Mouse (Mus musculus) kidney, postnatal 0 days (tissue): Measurements from ENCODE around the gene Cnpy1. TPM values are rescaled to one million over a fixed set of nuclear protein-coding genes. Genes with fewer than 3 reads are reported as not detected.
A peak's percentile ranks its signal among the peaks of the same experiment; 100 is the strongest.

ENCODE experiments used
- ATAC-seq: fragments of 200-750 bp; cut with Nextera tagmentation; replicated peaks from 2 replicates; pipeline ENCODE4 v1.8.0; 2017; ENCODE audit warnings: low read depth, moderate number of reproducible peaks, moderate TSS enrichment, moderate library complexity; ENCODE audit not compliant: low FRiP score
- DNase-seq: peaks from one replicate; pipeline ENCODE4 v3.0.0-alpha.2; 2016; ENCODE audit warnings: low spot score
- H3K27ac ChIP-seq: fragments of 300-500 bp; sonication (generic); 2 replicates; pipeline ENCODE4 v1.5.1; 2014; ENCODE audit warnings: mild to moderate bottlenecking
- H3K27me3 ChIP-seq: fragments of 300-500 bp; sonication (generic); 2 replicates; pipeline ENCODE4 v1.6.1; 2014; ENCODE audit warnings: low read length, mixed read lengths; ENCODE audit not compliant: insufficient read depth
- H3K36me3 ChIP-seq: fragments of 300-500 bp; sonication (generic); 2 replicates; pipeline ENCODE4 v1.6.1; 2014; ENCODE audit warnings: low read length, mixed read lengths; ENCODE audit not compliant: insufficient read depth
- H3K4me1 ChIP-seq: fragments of 300-500 bp; sonication (generic); replicated peaks from 2 replicates; pipeline ENCODE4 v1.6.1; 2014; ENCODE audit warnings: antibody characterized with exemption, low read length, mixed read lengths; ENCODE audit not compliant: insufficient read depth
- H3K4me2 ChIP-seq: fragments of 300-500 bp; sonication (generic); 2 replicates; pipeline ENCODE4 v1.6.1; 2014; ENCODE audit warnings: mild to moderate bottlenecking, low read length, moderate library complexity, mixed read lengths
- H3K4me3 ChIP-seq: fragments of 300-500 bp; sonication (generic); replicated peaks from 2 replicates; pipeline ENCODE4 v1.5.1; 2014; ENCODE audit warnings: low read depth, low read length
- H3K9ac ChIP-seq: fragments of 300-500 bp; sonication (generic); 2 replicates; pipeline ENCODE4 v1.6.1; 2014; ENCODE audit warnings: low read depth, low read length
- H3K9me3 ChIP-seq: fragments of 300-500 bp; sonication (generic); replicated peaks from 2 replicates; pipeline ENCODE4 v1.6.1; 2016; ENCODE audit warnings: low read length, inconsistent platforms, mixed read lengths
- CTCF ChIP-seq: IDR thresholded peaks from 2 replicates; pipeline ENCODE4 v1.5.1; 2016; ENCODE audit warnings: antibody characterized with exemption, low read depth, mild to moderate bottlenecking, moderate library complexity
- WGBS: fragments of 180-500 bp; shearing (Covaris S2); extraction: QIAGEN DNeasy Blood & Tissue Kit; methylation state at CpG from one replicate; pipeline ENCODE4 v1.1.7; 2014; 5-methylcytosine and 5-hydroxymethylcytosine counted together
- polyA plus RNA-seq: library from polyadenylated mRNA; unstranded; fragments of >200 nt; fragmentation: Nextera tagmentation; extraction: Ambion mirVana; gene quantifications from 2 replicates; pipeline ENCODE4 v1.2.1, GENCODE M21; 2015

Gene Cnpy1
- polyA plus RNA-seq, 1 experiment from 2014 or later, result 0.08 TPM

DNA sequence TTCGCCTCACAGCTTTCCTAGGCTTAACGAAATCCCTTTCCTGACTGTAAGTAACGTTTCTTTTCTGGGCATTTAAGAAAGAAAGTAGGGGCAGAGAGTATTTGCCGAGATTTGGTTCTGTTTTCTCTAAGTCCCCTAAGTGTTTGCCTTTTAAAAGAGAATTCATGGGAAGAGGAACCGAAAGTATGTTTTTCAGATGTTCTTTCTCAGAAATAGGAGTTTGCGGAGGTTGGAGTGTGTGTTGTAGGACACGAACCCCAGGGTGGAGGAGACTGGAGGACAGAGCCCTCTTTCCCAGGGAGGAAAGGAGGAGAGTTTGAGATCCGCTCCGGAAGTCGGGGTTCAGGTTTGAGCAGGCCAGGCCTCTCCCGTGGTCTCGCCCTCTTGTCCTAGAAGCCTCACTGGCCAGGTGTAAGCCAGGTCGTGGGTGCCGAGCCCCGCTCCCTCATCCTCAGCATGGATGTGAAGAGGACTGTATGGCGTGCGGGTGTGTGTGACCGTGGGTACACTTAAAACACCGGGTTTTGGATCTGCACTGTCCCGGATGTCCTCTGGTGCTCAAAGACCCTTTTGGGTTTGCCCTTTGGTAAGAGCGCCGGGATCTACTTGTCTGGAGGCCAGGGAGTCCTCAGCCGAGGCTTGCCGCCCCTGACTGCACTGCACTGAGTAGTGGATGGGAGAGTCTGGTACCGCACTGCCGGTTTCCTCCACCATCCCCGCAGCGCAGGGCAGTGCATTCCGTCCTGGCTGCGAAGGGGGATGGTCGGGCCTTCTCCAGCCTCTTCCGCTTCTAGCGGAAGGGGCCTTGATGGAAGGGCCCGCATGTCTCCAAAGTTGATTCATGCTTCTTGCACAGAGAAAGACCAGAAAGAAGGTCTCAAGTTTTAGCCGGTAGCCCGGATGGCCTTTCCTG lies 77.1 kb downstream of the Cnpy1 start:
- DNase-seq, result no peak
- peak; percentile 50; the same call in 1 of the 2 replicates for ATAC-seq

DNA sequence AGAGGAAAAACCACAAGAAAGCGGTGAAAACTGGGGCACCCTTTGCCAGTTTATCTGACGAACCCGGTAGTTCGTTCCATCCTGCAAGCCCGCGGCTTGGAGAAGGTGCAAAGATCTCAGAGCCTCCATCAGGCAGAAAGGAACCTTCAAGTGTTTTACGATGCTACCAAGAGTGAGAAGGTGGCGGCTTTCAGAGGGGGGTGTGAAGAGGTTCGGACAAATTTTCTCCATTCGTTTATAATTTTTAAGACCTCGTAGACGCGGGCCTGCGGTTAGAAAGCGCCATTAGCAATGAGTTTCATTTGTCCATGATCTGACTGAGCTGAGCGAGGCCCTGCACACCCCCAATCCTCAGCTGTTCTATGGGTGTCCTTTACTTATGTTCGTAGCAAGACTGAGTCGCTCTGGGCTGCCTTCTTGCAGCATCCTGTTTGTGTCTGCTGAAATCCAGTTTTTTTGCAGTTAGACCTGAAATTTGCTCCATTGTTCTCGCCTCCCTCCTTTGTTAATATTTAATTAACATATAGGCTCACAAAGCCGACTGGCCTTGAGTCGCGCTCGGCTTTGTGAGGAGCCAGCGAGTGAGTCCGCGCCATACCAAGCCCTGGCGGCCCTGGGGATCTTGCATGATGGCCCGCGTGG lies 77.9 kb downstream of the Cnpy1 start:
- H3K9ac ChIP-seq, result no peak overlapping the region
- H3K4me3 ChIP-seq, result peak overlapping the region; percentile 23
- H3K36me3 ChIP-seq, result no peaks in the 10 kb centered on the region
- 2% methylated on average over 29 of the region's 29 CpGs for WGBS
- H3K27ac ChIP-seq, result no peak overlapping the region
- H3K9me3 ChIP-seq, result no peaks in the 10 kb centered on the region
- H3K4me2 ChIP-seq, result peak overlapping the region; percentile 42
- H3K27me3 ChIP-seq, result peaks cover 87% of the 10 kb centered on the region
- ATAC-seq (no peak), DNase-seq (peak; percentile 45)
- no peak for TF ChIP-seq CTCF
- peaks cover 18% of the 10 kb centered on the region; the same call in 1 of the 2 replicates for H3K4me1 ChIP-seq

More for the DNA sequence above, 77.1 kb downstream of the Cnpy1 start:
- Histone ChIP-seq H3K4me2 (peak overlapping the region; percentile 42), H3K4me1 (peaks cover 18% of the 10 kb centered on the region; the same call in 1 of the 2 replicates), H3K9ac (no peak overlapping the region), H3K27me3 (peaks cover 88% of the 10 kb centered on the region), H3K27ac (no peak overlapping the region), H3K4me3 (peak overlapping the region; percentile 23), H3K9me3 (no peaks in the 10 kb centered on the region), H3K36me3 (no peaks in the 10 kb centered on the region)
- no peak for TF ChIP-seq CTCF
- WGBS, result 3% methylated on average over 36 of the region's 36 CpGs

GRCm38 (mm10) chr5:28166256-28167231 lies 79.1 kb downstream of the Cnpy1 start:
- Histone ChIP-seq H3K4me2 (peak overlapping the region; percentile 80), H3K4me3 (peak overlapping the region; percentile 41), H3K9me3 (no peaks in the 10 kb centered on the region), H3K9ac (no peak overlapping the region), H3K27ac (no peak overlapping the region), H3K4me1 (peaks cover 18% of the 10 kb centered on the region; the same call in 1 of the 2 replicates), H3K36me3 (no peaks in the 10 kb centered on the region), H3K27me3 (peaks cover 87% of the 10 kb centered on the region)
- no peak for TF ChIP-seq CTCF
- ATAC-seq, result no peak
- WGBS, result under 1% methylated on average over 102 of the region's 111 CpGs
- no peak for DNase-seq

- ATAC-seq (peak; percentile 38; the same call in 1 of the 2 replicates), DNase-seq (no peak)
- no peak within 1 kb of the TSS for H3K27ac ChIP-seq
- H3K27me3 ChIP-seq, result peaks cover 86% of the 10 kb centered on the region
- peaks cover 18% of the 10 kb centered on the region; the same call in 1 of the 2 replicates for H3K4me1 ChIP-seq
- H3K4me2 ChIP-seq, result peak within 1 kb of the TSS; percentile 80
- under 1% methylated on average over 111 of the region's 113 CpGs for WGBS
- no peaks in the 10 kb centered on the region for H3K9me3 ChIP-seq
- peak within 1 kb of the TSS; percentile 41 for H3K4me3 ChIP-seq
- TF ChIP-seq CTCF, result no peak
- H3K9ac ChIP-seq, result no peak within 1 kb of the TSS
- H3K36me3 ChIP-seq, result no peaks in the 10 kb centered on the region
Measured at GRCm38 (mm10) chr5:28165358-28166255, 80.0 kb downstream of the Cnpy1 start, which contains the start of gene En2. En2 (plus strand) TSS chr5:28165694.

GRCm38 (mm10) chr5:28163926-28164325 lies 81.7 kb downstream of the Cnpy1 start:
- WGBS, result 13% methylated on average over 1 of the region's 1 CpGs
- no peak overlapping the region for H3K27ac ChIP-seq
- TF ChIP-seq CTCF, result no peak
- no peak overlapping the region for H3K4me2 ChIP-seq
- H3K4me3 ChIP-seq, result no peak overlapping the region
- H3K27me3 ChIP-seq, result peaks cover 89% of the 10 kb centered on the region
- peaks cover 18% of the 10 kb centered on the region; the same call in 1 of the 2 replicates for H3K4me1 ChIP-seq
- no peaks in the 10 kb centered on the region for H3K36me3 ChIP-seq
- no peaks in the 10 kb centered on the region for H3K9me3 ChIP-seq
- ATAC-seq (no peak), DNase-seq (no peak)
- no peak overlapping the region for H3K9ac ChIP-seq
